Mouse (Mus musculus): ENCODE measurements around the gene Lrrc10. TPM values are rescaled to one million over a fixed set of nuclear protein-coding genes. Genes with fewer than 3 reads are reported as not detected.

The Lrrc10 gene
- polyA plus RNA-seq, 1 experiment from 2014 or later, result not detected

GRCm38 (mm10) chr10:117049253-117049652 is 4.1 kb downstream of the Lrrc10 start:
- H3K36me3 ChIP-seq, result peaks cover 60% of the 10 kb centered on the region
- H3K9me3 ChIP-seq (replicated peaks), result no peaks in the 10 kb centered on the region
- ATAC-seq (ENCODE audit: low read depth) (no peak), DNase-seq (no peak)
- no peak overlapping the region for H3K4me3 ChIP-seq (replicated peaks)
- WGBS (ENCODE audit: insufficient replicate concordance), result 69% methylated on average over 4 of the region's 4 CpGs
- H3K9ac ChIP-seq, result no peak overlapping the region
- H3K27me3 ChIP-seq, result peaks cover 15% of the 10 kb centered on the region
- peaks cover 4% of the 10 kb centered on the region for H3K4me1 ChIP-seq (replicated peaks)
- no peak overlapping the region; the same call in 1 of the 2 replicates for H3K27ac ChIP-seq
- no peak overlapping the region for H3K4me2 ChIP-seq

- Histone ChIP-seq H3K4me2 (no peak overlapping the region), H3K36me3 (peaks cover 68% of the 10 kb centered on the region), H3K4me1 (replicated peaks) (0 out of 2 replicates have a peak, but pooled peaks cover 3% of the 10 kb centered on the region), H3K4me3 (replicated peaks) (no peak overlapping the region), H3K9ac (no peak overlapping the region), H3K27ac (no peak overlapping the region), H3K27me3 (peaks cover 14% of the 10 kb centered on the region), H3K9me3 (replicated peaks) (no peaks in the 10 kb centered on the region)
- no peak for ATAC-seq (ENCODE audit: low read depth)
- DNase-seq, result no peak
- WGBS (ENCODE audit: insufficient replicate concordance), result 75% methylated on average over 4 of the region's 4 CpGs
Observed at GRCm38 (mm10) chr10:117049961-117050597, 4.9 kb downstream of the Lrrc10 start.

GRCm38 (mm10) chr10:117055668-117056067 is 10.5 kb downstream of the Lrrc10 start:
- Histone ChIP-seq H3K4me1 (replicated peaks) (peaks cover 22% of the 10 kb centered on the region), H3K27ac (no peak overlapping the region), H3K4me3 (replicated peaks) (no peak overlapping the region), H3K9me3 (replicated peaks) (no peaks in the 10 kb centered on the region), H3K4me2 (no peak overlapping the region), H3K9ac (no peak overlapping the region), H3K36me3 (peaks cover 100% of the 10 kb centered on the region), H3K27me3 (no peaks in the 10 kb centered on the region)
- ATAC-seq (ENCODE audit: low read depth) (no peak), DNase-seq (no peak)
- 84% methylated on average over 4 of the region's 4 CpGs for WGBS (ENCODE audit: insufficient replicate concordance)

- Histone ChIP-seq H3K4me2 (peak overlapping the region; percentile 89), H3K9ac (peak overlapping the region; percentile 87), H3K27me3 (no peaks in the 10 kb centered on the region), H3K36me3 (peaks cover 43% of the 10 kb centered on the region), H3K4me1 (replicated peaks) (peaks cover 46% of the 10 kb centered on the region), H3K9me3 (replicated peaks) (no peaks in the 10 kb centered on the region), H3K27ac (peak overlapping the region; percentile 90), H3K4me3 (replicated peaks) (peak overlapping the region; percentile 94)
- peak; percentile 53 for ATAC-seq (ENCODE audit: low read depth)
- WGBS (ENCODE audit: insufficient replicate concordance), result under 1% methylated on average over 15 of the region's 15 CpGs
- no peak for DNase-seq
Observed at GRCm38 (mm10) chr10:117062894-117063253, 17.7 kb downstream of the Lrrc10 start.

GRCm38 (mm10) chr10:117063254-117064021 is 18.3 kb downstream of the Lrrc10 start, which contains the start of gene Cct2:
Gene Cct2 (minus strand): TSS chr10:117063814.
- no peaks in the 10 kb centered on the region for H3K27me3 ChIP-seq
- H3K4me2 ChIP-seq, result peak within 1 kb of the TSS; percentile 89
- ATAC-seq (ENCODE audit: low read depth), result peak; percentile 89
- H3K4me1 ChIP-seq (replicated peaks), result peaks cover 46% of the 10 kb centered on the region
- peak; percentile 91 for DNase-seq
- WGBS (ENCODE audit: insufficient replicate concordance), result under 1% methylated on average over 68 of the region's 68 CpGs
- peak within 1 kb of the TSS; percentile 90 for H3K27ac ChIP-seq
- peak within 1 kb of the TSS; percentile 87 for H3K9ac ChIP-seq
- peaks cover 38% of the 10 kb centered on the region for H3K36me3 ChIP-seq
- H3K9me3 ChIP-seq (replicated peaks), result no peaks in the 10 kb centered on the region
- H3K4me3 ChIP-seq (replicated peaks), result peak within 1 kb of the TSS; percentile 94

GRCm38 (mm10) chr10:117064076-117064475 is 18.9 kb downstream of the Lrrc10 start:
- no peaks in the 10 kb centered on the region for H3K9me3 ChIP-seq (replicated peaks)
- peak overlapping the region; percentile 94 for H3K4me3 ChIP-seq (replicated peaks)
- DNase-seq (no peak), ATAC-seq (ENCODE audit: low read depth) (no peak)
- peak overlapping the region; percentile 71 for H3K4me2 ChIP-seq
- 4% methylated on average over 7 of the region's 7 CpGs for WGBS (ENCODE audit: insufficient replicate concordance)
- no peaks in the 10 kb centered on the region for H3K27me3 ChIP-seq
- peak overlapping the region; percentile 67 for H3K27ac ChIP-seq
- H3K9ac ChIP-seq, result peak overlapping the region; percentile 58
- peaks cover 39% of the 10 kb centered on the region for H3K4me1 ChIP-seq (replicated peaks)
- H3K36me3 ChIP-seq, result peaks cover 34% of the 10 kb centered on the region

GRCm38 (mm10) chr10:117069109-117069508 is 24.0 kb downstream of the Lrrc10 start:
- H3K9ac ChIP-seq, result no peak overlapping the region
- no peaks in the 10 kb centered on the region for H3K9me3 ChIP-seq (replicated peaks)
- H3K4me1 ChIP-seq (replicated peaks), result peaks cover 4% of the 10 kb centered on the region; the same call in 1 of the 2 replicates
- no peak for DNase-seq
- H3K27ac ChIP-seq, result no peak overlapping the region
- WGBS (ENCODE audit: insufficient replicate concordance), result 85% methylated on average over 3 of the region's 3 CpGs
- H3K4me3 ChIP-seq (replicated peaks), result no peak overlapping the region
- peaks cover 43% of the 10 kb centered on the region for H3K36me3 ChIP-seq
- no peaks in the 10 kb centered on the region for H3K27me3 ChIP-seq
- ATAC-seq (ENCODE audit: low read depth), result no peak
- H3K4me2 ChIP-seq, result no peak overlapping the region

GRCm38 (mm10) chr10:117072191-117072888 is 27.2 kb downstream of the Lrrc10 start:
- no peak for DNase-seq
- no peaks in the 10 kb centered on the region for H3K4me1 ChIP-seq (replicated peaks)
- H3K4me3 ChIP-seq (replicated peaks), result no peak overlapping the region
- no peak overlapping the region for H3K27ac ChIP-seq
- H3K9ac ChIP-seq, result no peak overlapping the region
- no peaks in the 10 kb centered on the region for H3K9me3 ChIP-seq (replicated peaks)
- no peak overlapping the region for H3K4me2 ChIP-seq
- no peaks in the 10 kb centered on the region for H3K27me3 ChIP-seq
- ATAC-seq (ENCODE audit: low read depth), result no peak
- peaks cover 72% of the 10 kb centered on the region for H3K36me3 ChIP-seq
- 87% methylated on average over 18 of the region's 18 CpGs for WGBS (ENCODE audit: insufficient replicate concordance)

GRCm38 (mm10) chr10:117073176-117073575 is 28.0 kb downstream of the Lrrc10 start:
- Histone ChIP-seq H3K4me3 (replicated peaks) (no peak overlapping the region), H3K27me3 (no peaks in the 10 kb centered on the region), H3K4me1 (replicated peaks) (peaks cover under 1% of the 10 kb centered on the region; the same call in 1 of the 2 replicates), H3K36me3 (peaks cover 80% of the 10 kb centered on the region), H3K9ac (no peak overlapping the region), H3K27ac (no peak overlapping the region), H3K9me3 (replicated peaks) (no peaks in the 10 kb centered on the region), H3K4me2 (no peak overlapping the region)
- DNase-seq (no peak), ATAC-seq (ENCODE audit: low read depth) (peak; percentile 31; the same call in 1 of the 2 replicates)
- 87% methylated on average over 7 of the region's 7 CpGs for WGBS (ENCODE audit: insufficient replicate concordance)

GRCm38 (mm10) chr10:117078284-117078683 is 33.1 kb downstream of the Lrrc10 start:
- DNase-seq, result peak; percentile 46
- Histone ChIP-seq H3K4me3 (replicated peaks) (no peak overlapping the region), H3K36me3 (peaks cover 85% of the 10 kb centered on the region), H3K27me3 (no peaks in the 10 kb centered on the region), H3K9me3 (replicated peaks) (no peaks in the 10 kb centered on the region), H3K4me2 (no peak overlapping the region), H3K4me1 (replicated peaks) (peaks cover 11% of the 10 kb centered on the region), H3K9ac (no peak overlapping the region), H3K27ac (no peak overlapping the region)
- ATAC-seq (ENCODE audit: low read depth), result peak; percentile 75
- 60% methylated on average over 6 of the region's 6 CpGs for WGBS (ENCODE audit: insufficient replicate concordance)

- no peak for DNase-seq
- H3K36me3 ChIP-seq, result peaks cover 86% of the 10 kb centered on the region
- H3K4me1 ChIP-seq (replicated peaks), result peaks cover 11% of the 10 kb centered on the region
- no peaks in the 10 kb centered on the region for H3K27me3 ChIP-seq
- H3K4me2 ChIP-seq, result no peak overlapping the region
- no peak overlapping the region for H3K27ac ChIP-seq
- H3K4me3 ChIP-seq (replicated peaks), result no peak overlapping the region
- WGBS (ENCODE audit: insufficient replicate concordance), result 87% methylated on average over 4 of the region's 4 CpGs
- H3K9me3 ChIP-seq (replicated peaks), result no peaks in the 10 kb centered on the region
- no peak for ATAC-seq (ENCODE audit: low read depth)
- H3K9ac ChIP-seq, result no peak overlapping the region
Observed at GRCm38 (mm10) chr10:117081326-117081725, 36.2 kb downstream of the Lrrc10 start.
